ENCODE assay signal across 8 mouse cellular contexts in the genomic region with DNA sequence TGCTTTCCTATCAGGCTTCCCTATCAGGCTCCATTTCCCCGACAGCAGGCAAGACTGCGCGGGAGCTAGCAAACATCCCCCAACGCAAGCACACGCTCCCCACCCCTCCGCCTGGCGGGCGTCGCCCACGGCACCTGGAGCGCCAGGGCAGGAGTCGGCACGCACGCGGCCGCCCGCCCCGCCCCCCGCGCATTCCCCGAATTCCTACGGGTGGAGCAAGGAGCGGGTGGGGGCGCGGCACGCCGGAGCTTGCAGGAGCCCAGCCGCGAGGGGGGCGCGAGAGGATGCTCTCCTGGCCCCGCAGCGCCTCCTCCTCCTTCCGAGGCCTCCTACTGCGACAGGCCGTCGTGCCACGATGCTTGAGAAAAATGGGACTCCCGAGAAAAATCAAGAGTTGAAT. TPM values are rescaled to one million over a fixed set of nuclear protein-coding genes. Genes with fewer than 3 reads are reported as not detected.
DNase-seq lines count a peak whose midpoint lies in the region; ATAC-seq and TF ChIP-seq lines count a peak whose summit lies in the region.

No protein-coding gene starts in this region.

- H3K4me3 ChIP-seq in heart, embryonic 16.5 days (ENCODE audit: low read length): peak overlapping the region; percentile 63
- peak overlapping the region; percentile 100 for H3K4me3 ChIP-seq in midbrain, embryonic 10.5 days
- H3K4me3 ChIP-seq in cerebellum, adult 2 months (replicated peaks; ENCODE audit: insufficient read depth, low read depth, low read length): no peak overlapping the region

- peaks cover 7% of the 10 kb centered on the region for H3K36me3 ChIP-seq in heart, embryonic 16.5 days (ENCODE audit: control insufficient read depth, insufficient read depth)
- peaks cover 38% of the 10 kb centered on the region for H3K36me3 ChIP-seq in midbrain, embryonic 10.5 days

- TF ChIP-seq CTCF in cerebellum, adult 2 months (IDR thresholded peaks at IDR 0.05; ENCODE audit: borderline replicate concordance, insufficient read depth, low read depth, low read length): no peak

- H3K9me3 ChIP-seq in heart, embryonic 16.5 days (replicated peaks; ENCODE audit: control insufficient read depth, low read length): no peaks in the 10 kb centered on the region
- no peaks in the 10 kb centered on the region for H3K9me3 ChIP-seq in midbrain, embryonic 10.5 days (replicated peaks)

- no peaks in the 10 kb centered on the region for H3K27me3 ChIP-seq in heart, embryonic 16.5 days (ENCODE audit: control insufficient read depth, insufficient read depth, low read length)
- H3K27me3 ChIP-seq in midbrain, embryonic 10.5 days (ENCODE audit: low read depth, poor library complexity, severe bottlenecking): no peaks in the 10 kb centered on the region
- peaks cover 10% of the 10 kb centered on the region; the same call in 1 of the 2 replicates for H3K27me3 ChIP-seq in cerebellum, adult 2 months (ENCODE audit: control insufficient read depth, insufficient read depth, low read length)

- ATAC-seq in CD4-positive, CD25-positive, alpha-beta regulatory T cell, adult 4 months: no peak
- ATAC-seq in heart, embryonic 16.5 days (replicated peaks; ENCODE audit: extremely low read depth, insufficient read depth, low FRiP score): peak; percentile 61

- peak overlapping the region; percentile 88 for H3K9ac ChIP-seq in heart, embryonic 16.5 days (ENCODE audit: low read length)

- 1% methylated on average over 39 of the region's 39 CpGs for WGBS in heart, embryonic 16.5 days
- 1% methylated on average over 39 of the region's 39 CpGs for WGBS in midbrain, embryonic 10.5 days
- under 1% methylated on average over 39 of the region's 39 CpGs for WGBS in cerebellum, adult 2 months

- peaks cover 43% of the 10 kb centered on the region for H3K4me1 ChIP-seq in heart, embryonic 16.5 days (ENCODE audit: control insufficient read depth, insufficient read depth, low read length)
- H3K4me1 ChIP-seq in midbrain, embryonic 10.5 days: peaks cover 82% of the 10 kb centered on the region
- H3K4me1 ChIP-seq in cerebellum, adult 2 months (ENCODE audit: control insufficient read depth, insufficient read depth, low read length): no peaks in the 10 kb centered on the region

- TF ChIP-seq POLR2A in cerebellum, adult 2 months (IDR thresholded peaks at IDR 0.05; ENCODE audit: borderline replicate concordance, insufficient read depth, low read length): no peak

- peak overlapping the region; percentile 86 for H3K4me2 ChIP-seq in heart, embryonic 16.5 days (ENCODE audit: low read depth, low read length)

- peak; percentile 37 for DNase-seq in CD4-positive, CD25-positive, alpha-beta regulatory T cell, adult 2 months (ENCODE audit: low read depth, low spot score)
- DNase-seq in embryo, embryonic 11.5 days (ENCODE audit: low read depth, low spot score): peak; percentile 81
- peak; percentile 91 to 93 for DNase-seq in kidney, postnatal 25 days
- peak; percentile 85 for DNase-seq in midbrain, embryonic 10.5 days (ENCODE audit: low spot score)
- peak; percentile 45 for DNase-seq in thymus, postnatal 14 days
- no peak for DNase-seq in cerebellum, adult 2 months

- H3K27ac ChIP-seq in heart, embryonic 16.5 days (ENCODE audit: low read length): peak overlapping the region; percentile 96
- H3K27ac ChIP-seq in midbrain, embryonic 10.5 days (replicated peaks): peak overlapping the region; percentile 99
- no peak overlapping the region for H3K27ac ChIP-seq in cerebellum, adult 2 months (ENCODE audit: insufficient read depth, low read length)

RNA-seq across cellular contexts. Expression of a gene that starts 1.7 kb away (rescaled TPM):
- polyA plus RNA-seq in CD4-positive, CD25-positive, alpha-beta regulatory T cell, adult 4 months (2017; shearing (Covaris generic)): not detected
- polyA plus RNA-seq in heart, embryonic 16.5 days (2015; fragmentation: Nextera tagmentation; extraction: Ambion mirVana): 24.9 and 25.5 TPM in 2 replicates
- polyA plus RNA-seq in midbrain, embryonic 10.5 days (2016; fragmentation: Nextera tagmentation; extraction: Ambion mirVana): 66.6 and 88.8 TPM in 2 replicates
- polyA plus RNA-seq in cerebellum, adult 2 months (2012; rRNA removed): 1.9 TPM in 2 replicates

RNA-seq across cellular contexts. Expression of a gene that starts 21.2 kb away (rescaled TPM):
- 10 to 100 TPM; 21.0 to 28.8 TPM for polyA plus RNA-seq in CD4-positive, CD25-positive, alpha-beta regulatory T cell, adult 4 months (2017; shearing (Covaris generic))
- 39.7 and 47.0 TPM in 2 replicates for polyA plus RNA-seq in heart, embryonic 16.5 days (2015; fragmentation: Nextera tagmentation; extraction: Ambion mirVana)
- polyA plus RNA-seq in midbrain, embryonic 10.5 days (2016; fragmentation: Nextera tagmentation; extraction: Ambion mirVana): 48.0 and 53.8 TPM in 2 replicates
- 9.5 and 9.9 TPM in 2 replicates for polyA plus RNA-seq in cerebellum, adult 2 months (2012; rRNA removed)

RNA-seq across cellular contexts. Expression of a gene that starts 30.2 kb away (rescaled TPM):
- polyA plus RNA-seq in CD4-positive, CD25-positive, alpha-beta regulatory T cell, adult 4 months (2017; shearing (Covaris generic)): 1 to 10 TPM; 3.7 to 6.9 TPM
- polyA plus RNA-seq in heart, embryonic 16.5 days (2015; fragmentation: Nextera tagmentation; extraction: Ambion mirVana): 6.7 and 7.8 TPM in 2 replicates
- polyA plus RNA-seq in midbrain, embryonic 10.5 days (2016; fragmentation: Nextera tagmentation; extraction: Ambion mirVana): 10.7 and 11.0 TPM in 2 replicates
- polyA plus RNA-seq in cerebellum, adult 2 months (2012; rRNA removed): 3.2 and 4.0 TPM in 2 replicates

RNA-seq across cellular contexts. Expression of a gene that starts 42.2 kb away (rescaled TPM):
- 100 to 1,000 TPM; 154 to 163 TPM for polyA plus RNA-seq in CD4-positive, CD25-positive, alpha-beta regulatory T cell, adult 4 months (2017; shearing (Covaris generic))
- 358 and 367 TPM in 2 replicates for polyA plus RNA-seq in heart, embryonic 16.5 days (2015; fragmentation: Nextera tagmentation; extraction: Ambion mirVana)
- 470 and 478 TPM in 2 replicates for polyA plus RNA-seq in midbrain, embryonic 10.5 days (2016; fragmentation: Nextera tagmentation; extraction: Ambion mirVana)
- 221 and 225 TPM in 2 replicates for polyA plus RNA-seq in cerebellum, adult 2 months (2012; rRNA removed)

RNA-seq across cellular contexts. Expression of a gene that starts 45.6 kb away (rescaled TPM):
- polyA plus RNA-seq in CD4-positive, CD25-positive, alpha-beta regulatory T cell, adult 4 months (2017; shearing (Covaris generic)): not detected
- polyA plus RNA-seq in heart, embryonic 16.5 days (2015; fragmentation: Nextera tagmentation; extraction: Ambion mirVana): 9.5 and 22.3 TPM in 2 replicates
- polyA plus RNA-seq in midbrain, embryonic 10.5 days (2016; fragmentation: Nextera tagmentation; extraction: Ambion mirVana): 0.06 and 0.12 TPM in 2 replicates
- 0.10 TPM in 1 of 2 replicates, not detected in the other for polyA plus RNA-seq in cerebellum, adult 2 months (2012; rRNA removed)

Comparison
In these comparisons a context has a peak if more than half of its experiments do, and no peak if none do; other contexts are left out.
1. DNase-seq: peak in CD4-positive, CD25-positive, alpha-beta regulatory T cell, adult 2 months (single experiment), embryo, embryonic 11.5 days (single experiment), kidney, postnatal 25 days (2 of 2), midbrain, embryonic 10.5 days (single experiment) and thymus, postnatal 14 days (single experiment); none in cerebellum, adult 2 months (0 of 2).